Mouse (Mus musculus): ENCODE measurements around the gene Camk2g. TPM values are rescaled to one million over a fixed set of nuclear protein-coding genes. Genes with fewer than 3 reads are reported as not detected.
A peak's percentile ranks its signal among the peaks of the same experiment; 100 is the strongest.

Camk2g gene
- polyA plus RNA-seq, 1 experiment from 2014 or later = 180 TPM

- peak overlapping the region; percentile 87 for H3K4me3 ChIP-seq (ENCODE audit: low read depth, low read length)
- no peak for ATAC-seq
- H3K27me3 ChIP-seq (ENCODE audit: control insufficient read depth, insufficient read depth, low read depth, low read length) = no peaks in the 10 kb centered on the region
- peak overlapping the region; percentile 82; the same call in 1 of the 2 replicates for H3K27ac ChIP-seq (ENCODE audit: low read length)
- no peaks in the 10 kb centered on the region for H3K9me3 ChIP-seq (replicated peaks; ENCODE audit: control insufficient read depth, low read length, poor library complexity, severe bottlenecking)
- WGBS = 65% methylated on average over 8 of the region's 8 CpGs
- H3K36me3 ChIP-seq (ENCODE audit: control insufficient read depth, insufficient read depth, low read length) = peaks cover 3% of the 10 kb centered on the region; the same call in 1 of the 2 replicates
- H3K4me1 ChIP-seq (ENCODE audit: control insufficient read depth, insufficient read depth, low read length) = peaks cover 24% of the 10 kb centered on the region
- H3K9ac ChIP-seq (ENCODE audit: low read depth, low read length) = peak overlapping the region; percentile 78
- peak overlapping the region; percentile 58 for H3K4me2 ChIP-seq (ENCODE audit: low read length)
Observed at GRCm38 (mm10) chr14:20792243-20792921, 1.5 kb downstream of the Camk2g start.

- Histone ChIP-seq H3K27me3 (ENCODE audit: control insufficient read depth, insufficient read depth, low read depth, low read length) (no peaks in the 10 kb centered on the region), H3K27ac (ENCODE audit: low read length) (no peak overlapping the region), H3K9me3 (replicated peaks; ENCODE audit: control insufficient read depth, low read length, poor library complexity, severe bottlenecking) (no peaks in the 10 kb centered on the region), H3K4me1 (ENCODE audit: control insufficient read depth, insufficient read depth, low read length) (peaks cover 23% of the 10 kb centered on the region), H3K4me2 (ENCODE audit: low read length) (peak overlapping the region; percentile 58; the same call in 1 of the 2 replicates), H3K36me3 (ENCODE audit: control insufficient read depth, insufficient read depth, low read length) (peaks cover 4% of the 10 kb centered on the region; the same call in 1 of the 2 replicates), H3K9ac (ENCODE audit: low read depth, low read length) (0 out of 2 replicates have a peak overlapping the region, but pooled peaks have one; percentile 0), H3K4me3 (ENCODE audit: low read depth, low read length) (no peak overlapping the region)
- no peak for ATAC-seq
- 79% methylated on average over 16 of the region's 16 CpGs for whole genome bisulfite sequencing
Observed at GRCm38 (mm10) chr14:20791511-20792242, 2.2 kb downstream of the Camk2g start.

- no peak overlapping the region for H3K4me2 ChIP-seq (ENCODE audit: low read length)
- 93% methylated on average over 6 of the region's 6 CpGs for WGBS
- no peak overlapping the region for H3K27ac ChIP-seq (ENCODE audit: low read length)
- H3K4me3 ChIP-seq (ENCODE audit: low read depth, low read length) = no peak overlapping the region
- ATAC-seq = no peak
- H3K36me3 ChIP-seq (ENCODE audit: control insufficient read depth, insufficient read depth, low read length) = peaks cover 7% of the 10 kb centered on the region; the same call in 1 of the 2 replicates
- H3K27me3 ChIP-seq (ENCODE audit: control insufficient read depth, insufficient read depth, low read depth, low read length) = no peaks in the 10 kb centered on the region
- no peaks in the 10 kb centered on the region for H3K9me3 ChIP-seq (replicated peaks; ENCODE audit: control insufficient read depth, low read length, poor library complexity, severe bottlenecking)
- H3K9ac ChIP-seq (ENCODE audit: low read depth, low read length) = no peak overlapping the region
- peaks cover 24% of the 10 kb centered on the region for H3K4me1 ChIP-seq (ENCODE audit: control insufficient read depth, insufficient read depth, low read length)
Observed at GRCm38 (mm10) chr14:20790996-20791395, 2.9 kb downstream of the Camk2g start.

GRCm38 (mm10) chr14:20790445-20790844, 3.4 kb downstream of the Camk2g start:
- Histone ChIP-seq H3K27me3 (ENCODE audit: control insufficient read depth, insufficient read depth, low read depth, low read length) (no peaks in the 10 kb centered on the region), H3K36me3 (ENCODE audit: control insufficient read depth, insufficient read depth, low read length) (peaks cover 7% of the 10 kb centered on the region; the same call in 1 of the 2 replicates), H3K4me3 (ENCODE audit: low read depth, low read length) (no peak overlapping the region), H3K9ac (ENCODE audit: low read depth, low read length) (no peak overlapping the region), H3K4me1 (ENCODE audit: control insufficient read depth, insufficient read depth, low read length) (peaks cover 24% of the 10 kb centered on the region), H3K27ac (ENCODE audit: low read length) (no peak overlapping the region), H3K4me2 (ENCODE audit: low read length) (no peak overlapping the region), H3K9me3 (replicated peaks; ENCODE audit: control insufficient read depth, low read length, poor library complexity, severe bottlenecking) (no peaks in the 10 kb centered on the region)
- no peak for ATAC-seq
- 89% methylated on average over 5 of the region's 5 CpGs for WGBS

- no peaks in the 10 kb centered on the region for H3K9me3 ChIP-seq (replicated peaks; ENCODE audit: control insufficient read depth, low read length, poor library complexity, severe bottlenecking)
- H3K9ac ChIP-seq (ENCODE audit: low read depth, low read length) = no peak overlapping the region
- H3K27ac ChIP-seq (ENCODE audit: low read length) = no peak overlapping the region
- H3K4me3 ChIP-seq (ENCODE audit: low read depth, low read length) = no peak overlapping the region
- WGBS = 85% methylated on average over 4 of the region's 4 CpGs
- no peak overlapping the region for H3K4me2 ChIP-seq (ENCODE audit: low read length)
- no peak for ATAC-seq
- H3K4me1 ChIP-seq (ENCODE audit: control insufficient read depth, insufficient read depth, low read length) = peaks cover 22% of the 10 kb centered on the region
- peaks cover 10% of the 10 kb centered on the region; the same call in 1 of the 2 replicates for H3K36me3 ChIP-seq (ENCODE audit: control insufficient read depth, insufficient read depth, low read length)
- H3K27me3 ChIP-seq (ENCODE audit: control insufficient read depth, insufficient read depth, low read depth, low read length) = no peaks in the 10 kb centered on the region
Observed at GRCm38 (mm10) chr14:20789593-20789992, 4.3 kb downstream of the Camk2g start.

- no peak overlapping the region for H3K27ac ChIP-seq (ENCODE audit: low read length)
- no peak for ATAC-seq
- no peak overlapping the region for H3K4me2 ChIP-seq (ENCODE audit: low read length)
- H3K27me3 ChIP-seq (ENCODE audit: control insufficient read depth, insufficient read depth, low read depth, low read length) = no peaks in the 10 kb centered on the region
- H3K9me3 ChIP-seq (replicated peaks; ENCODE audit: control insufficient read depth, low read length, poor library complexity, severe bottlenecking) = no peaks in the 10 kb centered on the region
- 87% methylated on average over 3 of the region's 3 CpGs for WGBS
- H3K9ac ChIP-seq (ENCODE audit: low read depth, low read length) = no peak overlapping the region
- peaks cover 15% of the 10 kb centered on the region for H3K36me3 ChIP-seq (ENCODE audit: control insufficient read depth, insufficient read depth, low read length)
- peaks cover 19% of the 10 kb centered on the region for H3K4me1 ChIP-seq (ENCODE audit: control insufficient read depth, insufficient read depth, low read length)
- no peak overlapping the region for H3K4me3 ChIP-seq (ENCODE audit: low read depth, low read length)
Observed at GRCm38 (mm10) chr14:20788151-20788550, 5.7 kb downstream of the Camk2g start.

- peaks cover 17% of the 10 kb centered on the region for H3K36me3 ChIP-seq (ENCODE audit: control insufficient read depth, insufficient read depth, low read length)
- ATAC-seq = no peak
- WGBS = 86% methylated on average over 4 of the region's 4 CpGs
Observed at GRCm38 (mm10) chr14:20786611-20787015, 7.3 kb downstream of the Camk2g start.

GRCm38 (mm10) chr14:20786020-20786419, 7.9 kb downstream of the Camk2g start:
- no peak overlapping the region for H3K9ac ChIP-seq (ENCODE audit: low read depth, low read length)
- 91% methylated on average over 5 of the region's 5 CpGs for WGBS
- no peaks in the 10 kb centered on the region for H3K9me3 ChIP-seq (replicated peaks; ENCODE audit: control insufficient read depth, low read length, poor library complexity, severe bottlenecking)
- H3K4me1 ChIP-seq (ENCODE audit: control insufficient read depth, insufficient read depth, low read length) = peaks cover 8% of the 10 kb centered on the region
- no peaks in the 10 kb centered on the region for H3K27me3 ChIP-seq (ENCODE audit: control insufficient read depth, insufficient read depth, low read depth, low read length)
- ATAC-seq = no peak
- no peak overlapping the region for H3K4me2 ChIP-seq (ENCODE audit: low read length)
- no peak overlapping the region for H3K27ac ChIP-seq (ENCODE audit: low read length)
- no peak overlapping the region for H3K4me3 ChIP-seq (ENCODE audit: low read depth, low read length)
- peaks cover 17% of the 10 kb centered on the region for H3K36me3 ChIP-seq (ENCODE audit: control insufficient read depth, insufficient read depth, low read length)

More at GRCm38 (mm10) chr14:20786611-20787015, 7.3 kb downstream of the Camk2g start:
- H3K9me3 ChIP-seq (replicated peaks; ENCODE audit: control insufficient read depth, low read length, poor library complexity, severe bottlenecking) = no peaks in the 10 kb centered on the region
- no peak overlapping the region for H3K27ac ChIP-seq (ENCODE audit: low read length)
- H3K4me1 ChIP-seq (ENCODE audit: control insufficient read depth, insufficient read depth, low read length) = peaks cover 8% of the 10 kb centered on the region
- no peak overlapping the region for H3K4me2 ChIP-seq (ENCODE audit: low read length)
- no peak overlapping the region for H3K9ac ChIP-seq (ENCODE audit: low read depth, low read length)
- H3K27me3 ChIP-seq (ENCODE audit: control insufficient read depth, insufficient read depth, low read depth, low read length) = no peaks in the 10 kb centered on the region
- H3K4me3 ChIP-seq (ENCODE audit: low read depth, low read length) = no peak overlapping the region

GRCm38 (mm10) chr14:20785231-20785630, 8.7 kb downstream of the Camk2g start:
- WGBS = 76% methylated on average over 1 of the region's 1 CpGs
- no peak overlapping the region for H3K4me2 ChIP-seq (ENCODE audit: low read length)
- H3K9me3 ChIP-seq (replicated peaks; ENCODE audit: control insufficient read depth, low read length, poor library complexity, severe bottlenecking) = no peaks in the 10 kb centered on the region
- no peaks in the 10 kb centered on the region for H3K27me3 ChIP-seq (ENCODE audit: control insufficient read depth, insufficient read depth, low read depth, low read length)
- H3K9ac ChIP-seq (ENCODE audit: low read depth, low read length) = no peak overlapping the region
- H3K4me1 ChIP-seq (ENCODE audit: control insufficient read depth, insufficient read depth, low read length) = peaks cover 8% of the 10 kb centered on the region
- peaks cover 17% of the 10 kb centered on the region for H3K36me3 ChIP-seq (ENCODE audit: control insufficient read depth, insufficient read depth, low read length)
- ATAC-seq = no peak
- no peak overlapping the region for H3K4me3 ChIP-seq (ENCODE audit: low read depth, low read length)
- H3K27ac ChIP-seq (ENCODE audit: low read length) = no peak overlapping the region

Measured in midbrain, embryonic 16.5 days (tissue).